Mouse (Mus musculus) brain, embryonic 14.5 days (tissue): ENCODE data around the gene Spsb2.

Source experiments
- CTCF ChIP-seq: fragments of 200-500 bp; IDR thresholded peaks from 2 replicates; pipeline ENCODE4 v1.5.1; 2012; ENCODE audit warnings: inconsistent platforms, mild to moderate bottlenecking, moderate library complexity, borderline replicate concordance; ENCODE audit not compliant: insufficient read depth, insufficient read length; ENCODE audit errors: extremely low read depth
- POLR2A ChIP-seq: fragments of 200-500 bp; IDR thresholded peaks from 2 replicates; pipeline ENCODE4 v1.6.1; 2012; ENCODE audit warnings: mild to moderate bottlenecking, inconsistent platforms, borderline replicate concordance; ENCODE audit not compliant: poor library complexity, insufficient read depth, insufficient read length, severe bottlenecking; ENCODE audit errors: extremely low read depth

DNA sequence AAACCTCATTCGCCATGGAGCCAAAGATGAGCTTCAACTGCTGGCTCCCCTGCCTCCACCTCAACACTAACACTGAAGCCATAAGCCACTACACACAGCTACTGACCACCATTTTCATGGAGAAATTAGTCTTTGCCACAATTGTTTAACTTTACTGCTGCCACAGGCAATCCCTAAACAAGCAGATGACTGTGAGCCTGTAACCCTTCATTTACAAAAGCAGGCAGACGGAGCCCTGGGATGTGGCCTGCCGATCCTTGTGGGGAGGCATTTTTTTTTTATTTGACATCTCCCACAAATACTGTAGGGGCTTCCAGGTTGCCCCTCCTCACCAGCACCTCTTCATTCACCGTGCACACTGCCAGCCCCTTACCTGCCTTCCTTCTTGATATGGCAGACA, 8.2 kb downstream of the Spsb2 start:
- no peak for TF ChIP-seq CTCF
- no peak for TF ChIP-seq POLR2A
